ENCODE assay signal across 16 mouse cellular contexts in genomic region chr2:106963560-106963959, GRCm38 (mm10).
"Had no signal": no experiment of that assay in that cellular context is flagged by ENCODE, and none has a peak within 500 bp of the region (broad histone marks: within the 10 kb centered on the region; RNA-seq: fewer than 3 reads in every experiment).

No protein-coding gene starts in this region.

- H3K4me3 ChIP-seq: neural tube, embryonic 13.5 days; neural tube, embryonic 15.5 days; stomach, embryonic 15.5 days had no signal

- H3K4me1 ChIP-seq: neural tube, embryonic 13.5 days; neural tube, embryonic 15.5 days; stomach, embryonic 15.5 days had no signal

- H3K9ac ChIP-seq: neural tube, embryonic 13.5 days; neural tube, embryonic 15.5 days; stomach, embryonic 15.5 days had no signal

- H3K9me3 ChIP-seq: neural tube, embryonic 13.5 days; neural tube, embryonic 15.5 days; stomach, embryonic 15.5 days had no signal

- H3K27me3 ChIP-seq: neural tube, embryonic 13.5 days; neural tube, embryonic 15.5 days; stomach, embryonic 15.5 days had no signal

- DNase-seq: retina, postnatal 1 day; right cerebral cortex, adult 18-20 months; right cerebral cortex, postnatal 14 days; right cerebral cortex, postnatal 25 days; right cerebral cortex, postnatal 4 days; spleen, adult 18-20 months; thymus, adult 18-20 months; thymus, adult 2 months; thymus, postnatal 14 days; thymus, postnatal 25 days; thymus, postnatal 36 days; thymus, postnatal 4 days had no signal

- H3K27ac ChIP-seq: neural tube, embryonic 13.5 days; neural tube, embryonic 15.5 days; stomach, embryonic 15.5 days; stomach, postnatal 0 days had no signal

- H3K4me2 ChIP-seq: neural tube, embryonic 13.5 days; neural tube, embryonic 15.5 days; stomach, embryonic 15.5 days had no signal
